Mouse (Mus musculus) urinary bladder, postnatal 0 days (tissue): ENCODE measurements around the gene Trpv2. TPM values are rescaled to one million over a fixed set of nuclear protein-coding genes. Genes with fewer than 3 reads are reported as not detected.

ENCODE experiments used
- polyA plus RNA-seq: library from polyadenylated mRNA; unstranded; fragments of >200 nt; fragmentation: Nextera tagmentation; extraction: Ambion mirVana; gene quantifications from 2 replicates; pipeline ENCODE4 v1.2.1, GENCODE M21; 2015

The Trpv2 gene
- 53.5 and 57.7 TPM in 2 replicates for polyA plus RNA-seq

DNA sequence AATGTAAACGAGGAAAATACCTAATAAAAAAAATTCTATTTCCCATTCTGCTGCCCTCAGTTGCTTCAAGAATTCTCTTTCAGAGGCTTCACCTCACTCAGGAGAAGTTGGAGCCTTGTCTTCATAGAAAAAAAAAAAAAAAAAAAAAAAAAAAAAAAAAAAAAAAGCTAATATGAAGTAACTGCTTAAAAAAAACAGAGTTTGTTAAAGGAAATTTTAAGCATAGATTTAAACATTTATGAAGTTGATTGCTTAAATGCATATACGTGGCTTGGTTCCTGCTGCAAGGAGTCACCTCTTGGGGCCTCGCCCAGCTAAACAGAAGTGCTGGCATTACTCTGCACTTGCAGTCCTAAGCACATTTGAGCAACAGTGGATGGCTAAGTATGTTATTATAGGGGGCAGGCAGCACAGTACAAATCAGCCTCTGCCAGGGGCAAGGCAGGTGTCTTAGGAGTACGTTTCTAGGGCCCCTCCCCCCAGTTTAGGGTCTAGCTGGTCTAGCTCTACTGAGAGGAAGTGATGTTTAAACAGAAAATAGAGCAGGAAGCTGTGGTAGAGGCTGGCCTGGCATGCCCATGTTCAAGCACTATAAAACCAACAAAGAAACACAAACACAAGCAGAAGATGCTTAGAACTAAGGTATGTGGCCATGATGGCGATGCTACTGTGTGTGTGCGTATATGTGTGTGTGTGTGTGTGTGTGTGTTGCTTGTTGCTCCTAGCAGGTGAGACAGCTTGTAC, at the start of gene Trpv2:
TSS of gene Trpv2 (plus strand) at position 528 of the 744 bp plus-strand sequence.

GRCm38 (mm10) chr11:62539089-62539890, 35.0 kb upstream of the Trpv2 start, which contains the start of gene Cenpv:
Cenpv (minus strand) TSS chr11:62539261.

DNA sequence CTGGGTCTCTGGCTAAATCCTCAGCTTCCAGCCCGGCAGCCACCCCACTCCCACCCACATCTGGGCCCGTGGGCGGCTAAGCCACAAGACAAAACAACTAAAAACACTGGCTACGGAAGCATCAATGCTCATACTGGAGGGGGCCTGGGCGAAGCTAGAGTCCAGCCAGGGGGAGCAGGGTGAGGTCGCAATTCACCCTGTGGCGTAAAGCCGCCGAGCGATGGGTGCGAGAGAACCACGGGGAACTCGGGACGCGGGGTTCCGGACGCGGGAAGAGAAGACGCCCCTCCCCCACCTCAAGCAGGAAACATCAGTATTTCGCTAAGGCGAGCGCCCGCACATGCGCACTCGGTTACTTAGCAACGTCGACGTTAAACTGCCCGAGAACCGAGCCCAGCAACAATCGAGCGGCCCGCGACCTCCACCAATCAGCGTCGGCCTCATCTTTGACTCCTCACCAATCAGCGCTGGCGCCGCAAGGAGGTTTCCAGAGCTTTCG, 23.5 kb upstream of the Trpv2 start, which contains the start of gene Ubb:
TSS of gene Ubb (plus strand) at position 445 of the 499 bp plus-strand sequence.

GRCm38 (mm10) chr11:62647661-62648590, 73.6 kb downstream of the Trpv2 start, which contains the start of gene Lrrc75a:
Lrrc75a (minus strand) TSS chr11:62648523.

DNA sequence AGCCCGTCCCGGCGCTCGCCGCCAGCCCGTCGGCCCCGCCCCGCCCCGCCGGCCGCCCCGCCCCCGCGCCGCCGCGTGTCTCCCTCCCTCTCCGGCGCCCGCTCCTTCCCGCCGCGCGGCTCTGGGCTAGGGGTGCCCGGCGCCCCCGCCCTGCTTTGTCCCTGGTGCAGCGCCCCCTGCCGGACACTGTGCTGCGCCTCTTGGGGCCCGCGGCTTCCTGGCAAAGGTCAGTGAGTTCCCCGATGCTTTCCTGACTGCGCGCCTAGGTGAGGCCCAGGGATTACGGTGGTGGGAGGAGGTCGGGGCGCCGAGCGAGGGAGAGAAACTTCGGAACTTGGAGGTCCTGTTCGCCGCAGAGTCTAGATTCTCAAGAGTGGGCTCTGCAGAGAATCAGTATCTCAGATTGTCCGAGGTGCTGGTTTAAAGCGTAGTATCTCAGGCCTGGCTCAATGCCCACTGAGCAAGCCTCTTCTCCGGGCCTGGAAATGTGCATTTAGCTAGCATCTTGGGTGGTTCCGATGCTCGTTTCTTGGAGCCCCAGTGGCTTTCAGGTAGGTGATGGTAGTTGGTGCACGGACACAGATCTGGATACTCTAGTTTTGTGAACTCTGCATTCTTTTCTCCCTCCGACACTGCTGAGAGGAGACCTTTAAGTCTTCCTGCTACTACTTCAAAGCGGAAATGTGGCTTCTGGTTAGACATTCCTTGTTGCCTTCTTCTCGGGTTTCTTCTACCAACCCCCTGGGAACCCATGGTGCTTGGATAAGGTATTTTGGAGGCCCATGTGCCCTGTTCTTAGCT, 74.5 kb downstream of the Trpv2 start, which contains the start of gene Mmgt2:
TSS of gene Mmgt2 (plus strand) at position 74 of the 801 bp plus-strand sequence.

Other genes starting within 250 kb of the Trpv2 start
- gene Pigl, start 116.0 kb upstream of the Trpv2 start, polyA plus RNA-seq, result 4.2 and 5.0 TPM in 2 replicates
- gene Ncor1, start 115.9 kb upstream of the Trpv2 start, polyA plus RNA-seq, result 92.4 and 105 TPM in 2 replicates
- 6.0 and 6.4 TPM in 2 replicates for gene Cenpv, start 35.2 kb upstream of the Trpv2 start, polyA plus RNA-seq
- 1,838 and 1,941 TPM in 2 replicates for gene Ubb, start 23.3 kb upstream of the Trpv2 start, polyA plus RNA-seq
- gene Lrrc75a, start 74.0 kb downstream of the Trpv2 start, polyA plus RNA-seq, result 11.7 and 12.9 TPM in 2 replicates
- gene Mmgt2, start 74.2 kb downstream of the Trpv2 start, polyA plus RNA-seq, result 43.9 and 47.7 TPM in 2 replicates
- 3.5 and 3.9 TPM in 2 replicates for gene Zfp287, start 157.4 kb downstream of the Trpv2 start, polyA plus RNA-seq
- not detected in 2 replicates for gene Gm10428, start 178.6 kb downstream of the Trpv2 start, polyA plus RNA-seq
- 4.0 and 4.8 TPM in 2 replicates for gene Zfp286, start 215.0 kb downstream of the Trpv2 start, polyA plus RNA-seq
- 22.9 and 29.0 TPM in 2 replicates for gene Trim16, start 245.7 kb downstream of the Trpv2 start, polyA plus RNA-seq